Mouse (Mus musculus) heart, postnatal 0 days (tissue): ENCODE data around the gene Ttc7b.

Experiments used
- CTCF ChIP-seq: IDR thresholded peaks from 2 replicates; pipeline ENCODE4 v1.5.1; 2016; ENCODE audit warnings: antibody characterized with exemption, control low read depth, low read depth
- EP300 ChIP-seq: IDR thresholded peaks from 2 replicates; pipeline ENCODE4 v1.6.1; 2016; ENCODE audit warnings: antibody characterized with exemption, low read depth

- no peak for TF ChIP-seq EP300
- TF ChIP-seq CTCF: no peak
Observed at GRCm38 (mm10) chr12:100257779-100258178, 262.8 kb downstream of the Ttc7b start.
